Mouse (Mus musculus): ENCODE data around the gene Runx1.

Gene Runx1

GRCm38 (mm10) chr16:92644718-92645422, 181.1 kb downstream of the Runx1 start:
- peak; percentile 71 for DNase-seq

GRCm38 (mm10) chr16:92644315-92644714, 181.6 kb downstream of the Runx1 start:
- no peak for DNase-seq

GRCm38 (mm10) chr16:92642283-92642682, 183.7 kb downstream of the Runx1 start:
- no peak for DNase-seq

- no peak for DNase-seq
These were observed 184.9 kb downstream of the Runx1 start for GRCm38 (mm10) chr16:92641053-92641452.

GRCm38 (mm10) chr16:92639093-92639492, 186.9 kb downstream of the Runx1 start:
- DNase-seq: peak; percentile 42

- no peak for DNase-seq
These were observed 188.9 kb downstream of the Runx1 start for GRCm38 (mm10) chr16:92637033-92637432.

- no peak for DNase-seq
These were observed 193.7 kb downstream of the Runx1 start for GRCm38 (mm10) chr16:92632115-92632763.

- no peak for DNase-seq
These were observed 194.3 kb downstream of the Runx1 start for GRCm38 (mm10) chr16:92631637-92632036.

GRCm38 (mm10) chr16:92630950-92631349, 195.0 kb downstream of the Runx1 start:
- DNase-seq: no peak

GRCm38 (mm10) chr16:92629829-92630228, 196.1 kb downstream of the Runx1 start:
- no peak for DNase-seq

- DNase-seq: no peak
These were observed 198.7 kb downstream of the Runx1 start for GRCm38 (mm10) chr16:92627262-92627661.

- no peak for DNase-seq
These were observed 202.0 kb downstream of the Runx1 start for GRCm38 (mm10) chr16:92623953-92624352.

- no peak for DNase-seq
These were observed 204.1 kb downstream of the Runx1 start for GRCm38 (mm10) chr16:92621859-92622258.

GRCm38 (mm10) chr16:92620841-92621518, 205.0 kb downstream of the Runx1 start:
- no peak for DNase-seq

GRCm38 (mm10) chr16:92616839-92617238, 209.1 kb downstream of the Runx1 start:
- DNase-seq: no peak

- DNase-seq: peak; percentile 49
These were observed 210.6 kb downstream of the Runx1 start for GRCm38 (mm10) chr16:92615234-92615799.

GRCm38 (mm10) chr16:92612546-92612945, 213.4 kb downstream of the Runx1 start:
- DNase-seq: no peak

- no peak for DNase-seq
These were observed 214.3 kb downstream of the Runx1 start for GRCm38 (mm10) chr16:92611641-92612149.

GRCm38 (mm10) chr16:92610464-92610863, 215.5 kb downstream of the Runx1 start:
- DNase-seq: no peak

- DNase-seq: no peak
These were observed 216.3 kb downstream of the Runx1 start for GRCm38 (mm10) chr16:92609717-92610077.

- no peak for DNase-seq
These were observed 216.8 kb downstream of the Runx1 start for GRCm38 (mm10) chr16:92609006-92609716.

- no peak for DNase-seq
These were observed 217.6 kb downstream of the Runx1 start for GRCm38 (mm10) chr16:92608180-92608960.

Measured in thymus, postnatal 4 days (tissue).